8 mouse cellular contexts compared by ENCODE assay signal in genomic region chr9:30920736-30921135, GRCm38 (mm10). TPM values are rescaled to one million over a fixed set of nuclear protein-coding genes. Genes with fewer than 3 reads are reported as not detected.
DNase-seq lines count a peak whose midpoint lies in the region; ATAC-seq and TF ChIP-seq lines count a peak whose summit lies in the region.

No protein-coding gene starts in this region.

- H3K9me3 ChIP-seq in forebrain, embryonic 11.5 days (ENCODE audit: control insufficient read depth, low read length) = no peaks in the 10 kb centered on the region
- H3K9me3 ChIP-seq in forebrain, embryonic 12.5 days = no peaks in the 10 kb centered on the region
- no peaks in the 10 kb centered on the region for H3K9me3 ChIP-seq in G1E (replicated peaks)
- H3K9me3 ChIP-seq in intestine, embryonic 14.5 days (ENCODE audit: control insufficient read depth, low read length) = no peaks in the 10 kb centered on the region

- peaks cover 27% of the 10 kb centered on the region for H3K27me3 ChIP-seq in forebrain, embryonic 11.5 days (ENCODE audit: control insufficient read depth, insufficient read depth, low read length)
- H3K27me3 ChIP-seq in forebrain, embryonic 12.5 days = peaks cover 47% of the 10 kb centered on the region
- H3K27me3 ChIP-seq in G1E (ENCODE audit: insufficient read depth, low read length) = no peaks in the 10 kb centered on the region; the same call in 1 of the 2 replicates
- peaks cover 17% of the 10 kb centered on the region; the same call in 1 of the 2 replicates for H3K27me3 ChIP-seq in intestine, embryonic 14.5 days (replicated peaks; ENCODE audit: control insufficient read depth, insufficient read depth, low read length)
- 0 out of 2 replicates have a peak, but pooled peaks cover 3% of the 10 kb centered on the region for H3K27me3 ChIP-seq in thymus, adult 2 months (ENCODE audit: control insufficient read depth, insufficient read depth, low read length)

- no peak overlapping the region for H3K4me2 ChIP-seq in forebrain, embryonic 11.5 days (ENCODE audit: low read depth, low read length, severe bottlenecking)
- H3K4me2 ChIP-seq in forebrain, embryonic 12.5 days = no peak overlapping the region
- peak overlapping the region; percentile 95 for H3K4me2 ChIP-seq in intestine, embryonic 14.5 days (ENCODE audit: low read length)

- 17% methylated on average over 6 of the region's 6 CpGs for WGBS in forebrain, embryonic 11.5 days
- 25% methylated on average over 6 of the region's 6 CpGs for WGBS in forebrain, embryonic 12.5 days
- 39% methylated on average over 6 of the region's 6 CpGs for WGBS in intestine, embryonic 14.5 days
- 32% methylated on average over 6 of the region's 6 CpGs for WGBS in thymus, adult 2 months

- H3K36me3 ChIP-seq in forebrain, embryonic 11.5 days (ENCODE audit: control insufficient read depth, insufficient read depth, low read length) = no peaks in the 10 kb centered on the region
- H3K36me3 ChIP-seq in forebrain, embryonic 12.5 days (replicated peaks) = no peaks in the 10 kb centered on the region
- H3K36me3 ChIP-seq in G1E (replicated peaks) = no peaks in the 10 kb centered on the region
- H3K36me3 ChIP-seq in intestine, embryonic 14.5 days (ENCODE audit: control insufficient read depth, insufficient read depth, low read length) = no peaks in the 10 kb centered on the region
- H3K36me3 ChIP-seq in thymus, adult 2 months (ENCODE audit: control insufficient read depth, insufficient read depth, low read length) = no peaks in the 10 kb centered on the region

- TF ChIP-seq POLR2A in thymus, adult 2 months (IDR thresholded peaks at IDR 0.05; ENCODE audit: control insufficient read depth, extremely low read depth, insufficient read depth, low read length, poor library complexity) = no peak

- no peak for ATAC-seq in forebrain, embryonic 11.5 days (replicated peaks; ENCODE audit: low FRiP score)
- no peak for ATAC-seq in forebrain, embryonic 12.5 days (ENCODE audit: low FRiP score)
- ATAC-seq in G1E (ENCODE audit: extremely low read depth, insufficient number of reproducible peaks, low FRiP score, poor library complexity, severe bottlenecking) = no peak
- no peak for ATAC-seq in intestine, embryonic 14.5 days (replicated peaks; ENCODE audit: low FRiP score, low TSS enrichment, low read depth)

- H3K4me1 ChIP-seq in forebrain, embryonic 11.5 days (replicated peaks; ENCODE audit: control insufficient read depth, insufficient read depth, low read length) = peaks cover 5% of the 10 kb centered on the region; the same call in 1 of the 2 replicates
- H3K4me1 ChIP-seq in forebrain, embryonic 12.5 days = peaks cover 15% of the 10 kb centered on the region
- no peaks in the 10 kb centered on the region for H3K4me1 ChIP-seq in G1E (ENCODE audit: insufficient read depth, low read depth, low read length)
- H3K4me1 ChIP-seq in intestine, embryonic 14.5 days (replicated peaks; ENCODE audit: control insufficient read depth, insufficient read depth, low read length) = peaks cover 24% of the 10 kb centered on the region
- H3K4me1 ChIP-seq in thymus, adult 2 months (replicated peaks; ENCODE audit: control insufficient read depth, insufficient read depth, low read length) = no peaks in the 10 kb centered on the region

- H3K4me3 ChIP-seq in forebrain, embryonic 11.5 days (ENCODE audit: low read depth, low read length) = no peak overlapping the region
- H3K4me3 ChIP-seq in forebrain, embryonic 12.5 days (replicated peaks) = no peak overlapping the region
- no peak overlapping the region for H3K4me3 ChIP-seq in G1E (ENCODE audit: low read depth, low read length)
- H3K4me3 ChIP-seq in gastrocnemius, adult 2 months = peak overlapping the region; percentile 78
- peak overlapping the region; percentile 60; the same call in 1 of the 2 replicates for H3K4me3 ChIP-seq in intestine, embryonic 14.5 days (ENCODE audit: low read depth, low read length)
- H3K4me3 ChIP-seq in thymus, adult 2 months (ENCODE audit: control insufficient read depth, insufficient read depth, low read length) = no peak overlapping the region

- H3K27ac ChIP-seq in forebrain, embryonic 11.5 days (ENCODE audit: low read depth, low read length) = no peak overlapping the region
- H3K27ac ChIP-seq in forebrain, embryonic 12.5 days = no peak overlapping the region
- H3K27ac ChIP-seq in gastrocnemius, adult 2 months = peak overlapping the region; percentile 78
- no peak overlapping the region for H3K27ac ChIP-seq in intestine, embryonic 14.5 days (ENCODE audit: low read depth)
- H3K27ac ChIP-seq in thymus, adult 2 months (ENCODE audit: control insufficient read depth, insufficient read depth, low read length) = no peak overlapping the region

- TF ChIP-seq CTCF in G1E (IDR thresholded peaks at IDR 0.05; ENCODE audit: low read depth, low read length) = 0 out of 2 replicates have a peak, but pooled peaks have one; percentile 13
- TF ChIP-seq CTCF in gastrocnemius, adult 2 months (IDR thresholded peaks at IDR 0.05) = peak; percentile 66
- no peak for TF ChIP-seq CTCF in thymus, adult 2 months (IDR thresholded peaks at IDR 0.05; ENCODE audit: borderline replicate concordance, control insufficient read depth, extremely low read depth, insufficient read depth, low read length, poor library complexity)

- intact Hi-C loops in gastrocnemius, adult 2 months (cut with DNase I) = loop anchor here (10.0 kb wide), 2 partner anchors 206 to 366 kb away; no protein-coding TSS in a partner anchor

- H3K9ac ChIP-seq in forebrain, embryonic 11.5 days (ENCODE audit: low read length) = no peak overlapping the region
- H3K9ac ChIP-seq in forebrain, embryonic 12.5 days = no peak overlapping the region
- no peak overlapping the region for H3K9ac ChIP-seq in intestine, embryonic 14.5 days (ENCODE audit: low read length)

- peak; percentile 68 for DNase-seq in forebrain, embryonic 11.5 days (ENCODE audit: low spot score)
- DNase-seq in G1E (ENCODE audit: low spot score) = no peak
- DNase-seq in gastrocnemius, adult 2 months = peak; percentile 62
- DNase-seq in intestine, embryonic 14.5 days (ENCODE audit: low spot score) = no peak
- peak; percentile 40 for DNase-seq in lung, postnatal 25 days (ENCODE audit: low spot score)
- no peak for DNase-seq in thymus, adult 2 months
- no peak for DNase-seq in frontal cortex, adult 2 months (ENCODE audit: extremely low spot score in 1 of 2, low spot score in 1 of 2)

RNA-seq across cellular contexts. Expression of gene Adamts15, which starts 1.5 kb away (rescaled TPM):
- 6.7 and 8.4 TPM in 2 replicates for polyA plus RNA-seq in forebrain, embryonic 11.5 days (2014; fragmentation: Nextera tagmentation; extraction: Ambion mirVana)
- 7.1 and 7.2 TPM in 2 replicates for polyA plus RNA-seq in forebrain, embryonic 12.5 days (2016; fragmentation: Nextera tagmentation; extraction: Ambion mirVana)
- total RNA-seq in G1E (2014; fragmentation: Nextera tagmentation) (not detected in 2 replicates), G1E (2017) (0.12 and 0.22 TPM in 2 replicates)
- polyA plus RNA-seq in G1E (2012) = not detected in 2 replicates
- total RNA-seq in gastrocnemius, adult 2 months (2021) = 1 to 10 TPM; 1.3 to 3.0 TPM
- polyA plus RNA-seq in intestine, embryonic 14.5 days (2014; fragmentation: Nextera tagmentation; extraction: Ambion mirVana) = 7.3 and 7.8 TPM in 2 replicates
- polyA plus RNA-seq in thymus, adult 2 months (2012; rRNA removed) = 0.88 and 1.5 TPM in 2 replicates
- polyA plus RNA-seq in frontal cortex, adult 2 months (2012; rRNA removed) = 5.4 and 5.5 TPM in 2 replicates

RNA-seq across cellular contexts. Expression of gene Adamts8, which starts 21.6 kb away (rescaled TPM):
- 0.49 and 0.61 TPM in 2 replicates for polyA plus RNA-seq in forebrain, embryonic 11.5 days (2014; fragmentation: Nextera tagmentation; extraction: Ambion mirVana)
- polyA plus RNA-seq in forebrain, embryonic 12.5 days (2016; fragmentation: Nextera tagmentation; extraction: Ambion mirVana) = 0.54 and 0.60 TPM in 2 replicates
- not detected in 2 replicates for total RNA-seq in G1E (2014; fragmentation: Nextera tagmentation)
- not detected in 2 replicates for total RNA-seq in G1E (2017)
- 0.01 TPM in 1 of 2 replicates, not detected in the other for polyA plus RNA-seq in G1E (2012)
- 10 to 100 TPM in 1 of 2 experiments, 1 to 10 TPM in 1; 1.5 to 14.6 TPM for total RNA-seq in gastrocnemius, adult 2 months (2021)
- polyA plus RNA-seq in intestine, embryonic 14.5 days (2014; fragmentation: Nextera tagmentation; extraction: Ambion mirVana) = 14.6 and 16.3 TPM in 2 replicates
- polyA plus RNA-seq in thymus, adult 2 months (2012; rRNA removed) = 0.52 and 0.57 TPM in 2 replicates
- polyA plus RNA-seq in frontal cortex, adult 2 months (2012; rRNA removed) = 1.5 and 1.7 TPM in 2 replicates

Comparison
In these comparisons a context has a peak if more than half of its experiments do, and no peak if none do; other contexts are left out.
1. DNase-seq: peak in forebrain, embryonic 11.5 days (single experiment), gastrocnemius, adult 2 months (single experiment) and lung, postnatal 25 days (single experiment); none in G1E (single experiment), intestine, embryonic 14.5 days (single experiment), thymus, adult 2 months (single experiment) and frontal cortex, adult 2 months (0 of 2).
2. H3K4me3 ChIP-seq: peak in gastrocnemius, adult 2 months (single experiment) and intestine, embryonic 14.5 days (single experiment); none in forebrain, embryonic 11.5 days (single experiment), forebrain, embryonic 12.5 days (single experiment), G1E (single experiment) and thymus, adult 2 months (single experiment).